Mouse (Mus musculus): ENCODE measurements around the gene Rora. TPM values are rescaled to one million over a fixed set of nuclear protein-coding genes. Genes with fewer than 3 reads are reported as not detected.
"Not testable (repeated sequence)": the region's sequence is repeated elsewhere in the genome, so short reads cannot be mapped to it uniquely, and the experiment has no call there.

The Rora gene
- polyA plus RNA-seq, 1 experiment from 2014 or later, result 3.8 TPM

GRCm38 (mm10) chr9:69084720-69085661, 431.4 kb downstream of the Rora start:
- Histone ChIP-seq H3K27ac (no peak overlapping the region), H3K36me3 (no peaks in the 10 kb centered on the region), H3K4me3 (no peak overlapping the region), H3K9me3 (replicated peaks) (no peaks in the 10 kb centered on the region), H3K27me3 (ENCODE audit: low read depth, poor library complexity, severe bottlenecking) (peaks cover 6% of the 10 kb centered on the region; the same call in 1 of the 2 replicates), H3K4me1 (peaks cover 12% of the 10 kb centered on the region)
- WGBS, result 67% methylated on average over 14 of the region's 14 CpGs
- DNase-seq (ENCODE audit: low spot score), result no peak

GRCm38 (mm10) chr9:69086844-69087243, 433.3 kb downstream of the Rora start:
- no peak for DNase-seq (ENCODE audit: low spot score)
- 83% methylated on average over 4 of the region's 4 CpGs for WGBS

GRCm38 (mm10) chr9:69087325-69087724, 433.7 kb downstream of the Rora start:
- Histone ChIP-seq H3K4me3 (no peak overlapping the region), H3K9me3 (replicated peaks) (no peaks in the 10 kb centered on the region), H3K27me3 (ENCODE audit: low read depth, poor library complexity, severe bottlenecking) (peaks cover 6% of the 10 kb centered on the region; the same call in 1 of the 2 replicates), H3K36me3 (no peaks in the 10 kb centered on the region), H3K27ac (no peak overlapping the region), H3K4me1 (peaks cover 21% of the 10 kb centered on the region)
- 93% methylated on average over 1 of the region's 1 CpGs for WGBS
- no peak for DNase-seq (ENCODE audit: low spot score)

More at GRCm38 (mm10) chr9:69086844-69087243, 433.3 kb downstream of the Rora start:
- Histone ChIP-seq H3K27ac (no peak overlapping the region), H3K4me3 (no peak overlapping the region), H3K36me3 (no peaks in the 10 kb centered on the region), H3K9me3 (replicated peaks) (no peaks in the 10 kb centered on the region), H3K27me3 (ENCODE audit: low read depth, poor library complexity, severe bottlenecking) (peaks cover 6% of the 10 kb centered on the region; the same call in 1 of the 2 replicates), H3K4me1 (peaks cover 16% of the 10 kb centered on the region)

- 82% methylated on average over 5 of the region's 5 CpGs for WGBS
- no peak for DNase-seq (ENCODE audit: low spot score)
- H3K36me3 ChIP-seq, result no peaks in the 10 kb centered on the region
Observed at GRCm38 (mm10) chr9:69090749-69091270, 437.2 kb downstream of the Rora start.

GRCm38 (mm10) chr9:69092119-69093013, 438.8 kb downstream of the Rora start:
- H3K27me3 ChIP-seq (ENCODE audit: low read depth, poor library complexity, severe bottlenecking), result no peaks in the 10 kb centered on the region; the same call in 1 of the 2 replicates
- no peaks in the 10 kb centered on the region for H3K9me3 ChIP-seq (replicated peaks)
- no peak overlapping the region for H3K4me3 ChIP-seq
- H3K27ac ChIP-seq, result peak overlapping the region; percentile 15; the same call in 1 of the 2 replicates
- no peak for DNase-seq (ENCODE audit: low spot score)
- H3K4me1 ChIP-seq, result peaks cover 11% of the 10 kb centered on the region
- H3K36me3 ChIP-seq, result no peaks in the 10 kb centered on the region
- WGBS, result 65% methylated on average over 15 of the region's 15 CpGs

More at GRCm38 (mm10) chr9:69090749-69091270, 437.2 kb downstream of the Rora start:
- Histone ChIP-seq H3K27ac (no peak overlapping the region), H3K4me1 (peaks cover 11% of the 10 kb centered on the region), H3K9me3 (replicated peaks) (no peaks in the 10 kb centered on the region), H3K27me3 (ENCODE audit: low read depth, poor library complexity, severe bottlenecking) (no peaks in the 10 kb centered on the region; the same call in 1 of the 2 replicates), H3K4me3 (no peak overlapping the region)

- not testable (repeated sequence) for H3K4me1 ChIP-seq; H3K4me3 ChIP-seq; DNase-seq (ENCODE audit: low spot score); H3K9me3 ChIP-seq (replicated peaks); H3K36me3 ChIP-seq; H3K27ac ChIP-seq
- H3K27me3 ChIP-seq (ENCODE audit: low read depth, poor library complexity, severe bottlenecking), result peaks cover 38% of the 10 kb centered on the region
- 95% methylated on average over 5 of the region's 5 CpGs for WGBS
Observed at GRCm38 (mm10) chr9:69100153-69100756, 446.7 kb downstream of the Rora start.

GRCm38 (mm10) chr9:69104321-69104720, 450.7 kb downstream of the Rora start:
- Histone ChIP-seq H3K9me3 (replicated peaks) (no peaks in the 10 kb centered on the region), H3K27ac (no peak overlapping the region), H3K4me3 (no peak overlapping the region), H3K27me3 (ENCODE audit: low read depth, poor library complexity, severe bottlenecking) (peaks cover 51% of the 10 kb centered on the region), H3K36me3 (no peaks in the 10 kb centered on the region), H3K4me1 (peaks cover 17% of the 10 kb centered on the region)
- 68% methylated on average over 5 of the region's 5 CpGs for WGBS
- no peak for DNase-seq (ENCODE audit: low spot score)

- DNase-seq (ENCODE audit: low spot score), result no peak
- peaks cover 41% of the 10 kb centered on the region for H3K4me1 ChIP-seq
- no peaks in the 10 kb centered on the region for H3K9me3 ChIP-seq (replicated peaks)
- H3K27me3 ChIP-seq (ENCODE audit: low read depth, poor library complexity, severe bottlenecking), result peaks cover 33% of the 10 kb centered on the region
- H3K27ac ChIP-seq, result no peak overlapping the region
- 87% methylated on average over 2 of the region's 2 CpGs for WGBS
- no peak overlapping the region for H3K4me3 ChIP-seq
- H3K36me3 ChIP-seq, result no peaks in the 10 kb centered on the region
Observed at GRCm38 (mm10) chr9:69109618-69110300, 456.2 kb downstream of the Rora start.

- peaks cover 44% of the 10 kb centered on the region for H3K4me1 ChIP-seq
- H3K9me3 ChIP-seq (replicated peaks), result no peaks in the 10 kb centered on the region
- no peak overlapping the region for H3K4me3 ChIP-seq
- no peaks in the 10 kb centered on the region for H3K36me3 ChIP-seq
- H3K27ac ChIP-seq, result no peak overlapping the region
- H3K27me3 ChIP-seq (ENCODE audit: low read depth, poor library complexity, severe bottlenecking), result peaks cover 33% of the 10 kb centered on the region
- no peak for DNase-seq (ENCODE audit: low spot score)
- 72% methylated on average over 5 of the region's 5 CpGs for WGBS
Observed at GRCm38 (mm10) chr9:69110301-69110674, 456.7 kb downstream of the Rora start.

GRCm38 (mm10) chr9:69110706-69111105, 457.1 kb downstream of the Rora start:
- H3K27me3 ChIP-seq (ENCODE audit: low read depth, poor library complexity, severe bottlenecking), result peaks cover 36% of the 10 kb centered on the region
- H3K4me3 ChIP-seq, result no peak overlapping the region
- 80% methylated on average over 6 of the region's 6 CpGs for WGBS
- H3K4me1 ChIP-seq, result peaks cover 44% of the 10 kb centered on the region
- H3K9me3 ChIP-seq (replicated peaks), result no peaks in the 10 kb centered on the region
- DNase-seq (ENCODE audit: low spot score), result no peak
- H3K27ac ChIP-seq, result no peak overlapping the region
- H3K36me3 ChIP-seq, result no peaks in the 10 kb centered on the region

GRCm38 (mm10) chr9:69111539-69111938, 458.0 kb downstream of the Rora start:
- no peak for DNase-seq (ENCODE audit: low spot score)
- H3K27ac ChIP-seq, result no peak overlapping the region
- H3K4me3 ChIP-seq, result no peak overlapping the region
- peaks cover 29% of the 10 kb centered on the region for H3K27me3 ChIP-seq (ENCODE audit: low read depth, poor library complexity, severe bottlenecking)
- H3K4me1 ChIP-seq, result peaks cover 39% of the 10 kb centered on the region
- H3K9me3 ChIP-seq (replicated peaks), result no peaks in the 10 kb centered on the region
- no peaks in the 10 kb centered on the region for H3K36me3 ChIP-seq
- WGBS, result 79% methylated on average over 6 of the region's 6 CpGs
